Mouse (Mus musculus) bone marrow macrophage, adult 2 months (primary cell): ENCODE results near the gene Aamp.

Experiments used
- CTCF ChIP-seq: IDR thresholded peaks from 2 replicates; pipeline ENCODE4 v1.5.1; 2012; ENCODE audit warnings: low read depth, mild to moderate bottlenecking, low read length, moderate library complexity
- POLR2A ChIP-seq: IDR thresholded peaks from 2 replicates; pipeline ENCODE4 v1.6.1; 2012; ENCODE audit warnings: mild to moderate bottlenecking, low read depth, low read length, borderline replicate concordance

DNA sequence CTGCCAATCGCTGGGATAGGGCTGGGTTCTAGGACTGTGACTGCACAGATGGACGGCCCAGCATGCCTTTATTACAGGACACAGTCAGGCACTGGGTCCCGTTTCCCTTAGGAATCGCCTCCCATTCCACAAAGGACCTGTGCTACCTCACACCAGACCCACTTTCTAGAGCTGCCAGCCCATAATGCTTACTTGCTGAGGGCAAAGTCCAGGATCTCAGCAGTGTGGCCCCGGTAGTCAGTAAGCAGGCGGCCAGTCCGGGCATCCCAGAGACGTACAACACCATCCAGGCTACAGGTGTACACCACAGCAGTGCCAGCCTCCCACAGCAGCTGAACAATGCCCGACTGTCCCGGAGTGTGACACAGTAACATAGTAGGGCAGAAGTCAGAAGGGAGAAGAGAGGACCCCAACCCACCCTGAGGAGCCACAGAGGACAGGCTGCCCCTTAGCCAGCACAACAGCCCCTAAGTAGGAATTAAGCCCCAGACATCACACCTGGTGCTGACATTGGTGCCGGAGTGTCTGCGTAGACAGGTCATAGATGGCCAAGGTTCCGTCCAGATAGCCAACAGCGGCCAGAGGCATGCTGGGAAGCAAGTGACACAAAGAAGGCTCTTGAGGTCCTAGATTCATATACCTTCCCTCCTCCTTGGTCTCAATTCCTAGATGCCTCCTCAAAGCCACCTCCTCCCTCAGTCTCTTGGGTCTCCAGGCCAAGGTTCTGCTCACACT is 3.8 kb downstream of the Aamp start:
- TF ChIP-seq CTCF (no peak), POLR2A (no peak)
